Mouse (Mus musculus) testis, adult 2 months (tissue): ENCODE measurements at regions not wholly inside any gene's neighbourhood (a gene's known extent, or its start where the extent isn't known, plus 50 kb on each side); places are given as distances from the start of the nearest gene placed in this dataset.

Source experiments
- CTCF ChIP-seq: fragments of 200-500 bp; IDR thresholded peaks from 2 replicates; pipeline ENCODE4 v1.5.1; 2012; ENCODE audit warnings: low read depth, mild to moderate bottlenecking, inconsistent platforms, low read length, moderate library complexity; ENCODE audit not compliant: control insufficient read depth, insufficient read depth, insufficient replicate concordance
- POLR2A ChIP-seq: fragments of 200-500 bp; IDR thresholded peaks from 2 replicates; pipeline ENCODE4 v1.6.1; 2012; ENCODE audit warnings: low read depth, mild to moderate bottlenecking, inconsistent platforms, low read length, moderate library complexity; ENCODE audit not compliant: control insufficient read depth

DNA sequence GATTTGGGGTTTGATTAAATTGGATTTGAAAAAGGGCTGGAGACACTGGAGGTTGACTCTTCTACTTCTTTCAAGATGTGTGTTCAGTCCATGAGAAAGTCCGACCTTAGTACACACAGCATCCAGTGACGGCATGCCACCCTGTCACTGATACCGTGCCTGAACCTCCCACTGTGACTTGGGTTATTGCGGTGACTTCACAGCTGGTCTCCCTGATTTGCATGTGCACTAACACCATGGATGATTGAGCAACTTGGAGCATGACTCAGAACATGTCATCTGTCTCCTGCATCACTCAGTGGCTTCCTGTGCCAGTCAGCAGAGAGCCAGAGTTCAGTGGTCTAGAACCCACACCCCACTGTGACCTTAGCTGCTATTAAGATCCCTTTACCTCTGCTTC is 208.3 kb downstream of the Rnf144a start:
- TF ChIP-seq CTCF (no peak), POLR2A (no peak)
